Mouse (Mus musculus) gastrocnemius, postnatal 4 days (tissue): ENCODE data around the gene Wwc1. TPM values are rescaled to one million over a fixed set of nuclear protein-coding genes. Genes with fewer than 3 reads are reported as not detected.
"Not testable (repeated sequence)": the region's sequence is repeated elsewhere in the genome, so short reads cannot be mapped to it uniquely, and the experiment has no call there.

ENCODE experiments used
- DNase-seq, 2 experiments: peaks; one replicate each; pipeline ENCODE4 v3.0.0; 2021 to 2022; ENCODE audit warnings: low spot score in 2 of 2, mixed read lengths in 2 of 2
- total RNA-seq, 2 experiments: library from RNA; stranded (reverse); gene quantifications; 2 replicates each; pipeline ENCODE4 v1.2.3; 2021

The Wwc1 gene
- total RNA-seq, 2 experiments from 2014 or later = 1.3 to 2.3 TPM

DNA sequence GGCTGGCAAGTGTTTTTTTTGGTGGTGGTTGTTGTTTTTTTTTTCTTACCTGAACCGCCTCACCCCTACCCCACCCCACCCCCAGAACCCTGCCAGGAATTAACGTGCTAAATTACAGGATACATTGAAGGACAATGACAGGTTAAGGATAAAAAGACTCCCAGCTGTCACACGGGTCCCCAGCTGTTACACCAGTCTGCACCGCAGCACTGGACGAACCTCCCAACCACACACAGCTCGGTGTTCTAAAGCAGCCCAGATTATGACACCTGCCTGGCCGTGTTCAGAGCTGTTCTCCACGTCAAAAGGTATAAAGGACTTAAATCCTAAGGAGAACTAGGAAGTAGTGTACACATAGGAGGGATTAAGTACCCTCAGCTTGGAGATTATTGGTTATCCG lies 88.0 kb downstream of the Wwc1 start:
- no peak for DNase-seq

DNA sequence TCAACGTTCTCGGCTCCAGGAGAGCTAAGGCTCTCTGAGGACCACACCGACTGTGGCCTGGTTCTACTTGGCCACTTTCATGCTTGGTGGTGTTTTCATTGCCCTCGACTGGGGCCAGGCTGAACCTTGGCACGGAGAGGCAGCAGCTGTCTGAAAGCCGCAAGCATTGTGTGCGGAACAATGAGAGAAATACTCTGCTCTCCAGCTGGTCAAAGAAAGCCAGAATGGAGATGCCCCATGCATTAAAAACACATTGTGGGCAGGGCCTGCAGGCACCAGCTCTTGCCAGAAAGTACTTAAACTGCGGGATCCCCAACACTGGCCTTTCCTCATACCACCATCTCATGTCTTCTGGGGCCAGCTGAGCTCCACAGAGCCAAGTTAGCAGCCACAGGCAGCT lies 91.5 kb downstream of the Wwc1 start:
- no peak for DNase-seq

DNA sequence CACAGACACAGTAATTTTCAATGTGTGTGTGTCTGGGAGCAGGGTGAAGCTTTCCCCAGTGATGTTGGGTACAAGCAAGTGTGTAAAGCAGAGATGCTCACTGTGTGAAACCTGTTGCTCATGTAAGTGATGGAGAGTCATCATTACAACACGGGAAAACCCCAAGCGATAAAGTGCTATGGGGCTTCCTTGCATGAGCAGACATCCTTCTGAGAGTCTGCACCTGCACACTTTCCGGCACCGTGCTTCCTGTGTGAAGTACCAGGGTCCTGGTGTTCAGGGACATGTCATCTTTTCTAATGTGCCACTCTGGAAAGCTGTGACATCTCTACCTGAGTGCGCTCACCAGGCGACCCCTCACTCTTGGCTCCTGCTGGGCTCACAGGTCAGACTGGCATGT lies 97.5 kb downstream of the Wwc1 start:
- DNase-seq = no peak

DNA sequence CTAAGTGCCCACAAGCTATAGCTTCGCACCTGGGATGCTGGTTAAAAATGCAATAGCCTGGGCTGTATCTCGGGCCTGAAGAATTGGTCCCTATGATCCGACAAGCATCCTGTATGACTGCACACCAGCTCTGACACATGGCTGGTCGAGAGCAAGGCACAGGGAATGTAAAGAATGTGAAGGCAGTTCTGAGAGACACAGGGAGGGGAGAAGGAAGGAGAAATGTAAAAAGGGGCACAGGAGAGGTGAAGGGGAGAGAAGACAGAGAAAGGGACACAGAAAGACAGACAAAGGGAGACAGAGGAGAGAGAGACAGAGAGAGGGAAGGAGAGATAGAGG lies 101.8 kb downstream of the Wwc1 start:
- DNase-seq = no peak

DNA sequence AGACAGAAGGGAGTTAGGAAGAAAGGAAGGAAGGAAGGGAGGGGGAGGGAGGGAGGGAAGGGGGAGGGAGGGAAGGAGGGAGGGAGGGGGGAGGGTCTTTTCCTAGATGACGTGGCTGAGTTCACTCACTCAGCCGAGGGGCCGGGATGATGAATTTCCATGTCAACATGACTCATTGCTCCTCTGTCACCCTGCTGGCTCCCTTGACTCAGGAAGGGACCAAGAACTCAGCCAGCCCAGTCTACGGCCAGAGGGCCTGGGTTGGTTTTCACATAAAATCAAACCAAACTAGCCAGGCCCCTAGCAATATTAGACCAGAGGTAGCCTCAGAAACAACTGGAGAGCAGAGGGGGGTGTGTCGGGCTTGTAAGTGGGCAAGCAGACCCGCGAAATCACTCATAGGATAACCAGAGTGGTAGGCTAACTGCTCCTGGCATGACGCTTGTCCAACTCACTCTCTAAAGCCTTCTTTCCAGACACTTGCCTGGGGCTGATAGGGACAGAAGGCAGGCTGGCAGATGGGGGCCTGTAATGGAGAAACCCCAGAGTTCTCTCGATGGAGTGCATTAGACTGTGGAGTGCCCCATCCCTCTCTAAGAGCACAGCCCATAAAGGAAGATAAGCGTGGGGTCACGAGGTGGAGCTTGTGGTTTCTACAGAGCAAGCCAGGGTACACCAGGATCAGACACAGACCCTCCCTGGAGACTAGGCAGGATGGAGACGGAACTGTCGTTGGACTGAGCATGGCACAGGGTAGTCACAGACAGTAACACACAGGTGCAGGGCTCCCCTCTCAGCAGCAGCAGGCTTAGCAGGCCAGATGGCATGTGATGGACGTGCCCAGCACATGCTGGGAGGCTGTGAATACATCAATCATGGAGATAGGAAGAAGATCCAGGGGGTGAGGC lies 102.4 kb downstream of the Wwc1 start:
- no peak for DNase-seq

DNA sequence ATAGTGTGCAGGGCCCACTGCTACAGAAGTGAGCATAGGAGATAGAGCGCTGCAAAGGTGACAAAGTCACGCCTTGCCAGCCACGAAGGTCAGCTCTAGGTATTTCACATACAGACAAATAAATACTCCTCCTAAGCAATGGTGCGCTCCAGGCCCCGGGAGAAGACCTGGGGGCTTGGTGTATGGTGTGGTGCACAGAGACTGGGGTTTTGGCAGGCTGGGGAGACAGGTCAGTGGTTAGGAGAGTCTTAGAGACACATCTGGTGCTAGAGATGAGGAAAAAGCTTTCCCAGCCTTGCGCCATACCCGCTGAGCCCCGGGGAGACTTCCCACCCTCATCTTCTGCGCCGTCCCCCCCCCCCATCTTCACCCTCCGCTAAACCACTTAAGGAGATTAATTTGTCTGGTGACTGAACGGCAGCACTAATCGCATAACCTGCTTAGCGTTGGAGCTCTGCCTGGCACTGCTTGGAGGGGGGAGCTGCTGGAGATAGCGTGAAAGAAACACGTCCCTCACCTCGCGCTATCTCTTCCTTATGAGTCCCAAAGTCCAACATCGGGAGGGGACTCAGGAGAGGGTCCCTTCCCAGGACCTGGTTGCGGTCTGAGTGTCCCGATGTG lies 106.6 kb downstream of the Wwc1 start:
- DNase-seq = no peak

DNA sequence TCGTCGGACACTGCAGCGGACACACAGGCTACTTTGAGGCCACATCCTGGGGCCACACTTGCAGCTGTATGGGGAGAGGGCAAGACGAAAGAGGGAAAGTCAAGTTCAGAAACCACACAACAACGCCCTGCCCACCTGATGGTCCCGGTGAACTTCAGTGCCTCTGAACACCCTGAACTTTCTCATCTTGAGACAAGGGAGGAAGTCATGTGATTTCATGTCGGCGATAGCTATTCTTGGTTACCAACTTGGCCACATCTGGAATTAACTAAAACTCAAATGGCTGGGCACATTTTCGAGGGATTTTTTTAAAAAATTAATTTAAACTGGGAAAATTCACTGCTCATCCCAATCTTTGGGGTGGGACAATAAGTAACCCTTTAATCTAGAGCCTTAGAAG lies 109.4 kb downstream of the Wwc1 start:
- DNase-seq = no peak

DNA sequence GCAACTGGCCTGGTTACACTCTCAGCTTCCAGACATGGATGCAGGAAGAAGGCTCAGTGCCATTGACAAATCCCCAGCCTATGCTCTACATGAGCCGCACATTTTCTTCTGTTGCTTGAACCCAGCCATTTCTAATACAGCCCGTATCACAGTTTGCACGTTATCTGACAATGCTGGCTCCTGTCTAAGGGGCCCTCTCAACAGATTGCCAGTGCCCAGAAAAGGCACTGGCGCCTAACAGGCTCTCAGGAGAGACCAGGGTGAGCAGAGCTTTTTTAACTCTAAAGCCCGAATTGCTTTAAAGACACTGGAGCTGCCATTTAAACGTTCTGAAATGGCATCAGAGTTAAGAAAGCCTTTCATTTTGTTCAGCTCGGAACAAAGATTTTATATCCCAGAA lies 114.2 kb downstream of the Wwc1 start:
- no peak for DNase-seq

DNA sequence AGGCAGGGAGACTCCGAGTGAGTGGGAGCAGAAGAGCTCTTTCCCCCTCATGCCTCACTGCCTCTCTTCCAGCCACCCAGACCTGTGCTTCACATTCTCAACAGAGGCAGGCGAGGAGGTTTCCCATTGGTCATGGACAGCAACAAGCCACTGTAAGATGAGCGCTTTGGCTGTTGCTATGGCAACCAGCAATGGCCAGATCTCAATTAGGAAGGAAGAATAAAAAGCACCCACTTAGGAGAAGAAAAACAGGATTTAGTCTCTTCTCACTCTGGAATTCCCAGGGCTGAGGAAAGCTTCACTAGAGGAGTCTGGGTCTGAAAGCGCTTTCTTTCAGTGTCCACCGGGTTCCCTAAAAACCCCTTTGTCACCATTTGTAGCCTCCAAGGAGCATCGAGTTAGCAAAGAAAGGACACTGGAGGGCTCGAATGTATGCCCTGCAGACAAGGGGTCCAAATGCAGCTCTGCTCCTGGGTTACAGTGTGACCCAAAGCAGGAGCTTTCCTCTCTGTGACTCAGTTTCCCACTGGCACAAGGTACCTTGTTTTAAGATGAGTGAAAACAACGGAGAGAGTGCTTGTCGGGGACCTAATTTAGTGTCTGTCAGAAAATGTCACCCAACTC lies 115.2 kb downstream of the Wwc1 start:
- no peak for DNase-seq

DNA sequence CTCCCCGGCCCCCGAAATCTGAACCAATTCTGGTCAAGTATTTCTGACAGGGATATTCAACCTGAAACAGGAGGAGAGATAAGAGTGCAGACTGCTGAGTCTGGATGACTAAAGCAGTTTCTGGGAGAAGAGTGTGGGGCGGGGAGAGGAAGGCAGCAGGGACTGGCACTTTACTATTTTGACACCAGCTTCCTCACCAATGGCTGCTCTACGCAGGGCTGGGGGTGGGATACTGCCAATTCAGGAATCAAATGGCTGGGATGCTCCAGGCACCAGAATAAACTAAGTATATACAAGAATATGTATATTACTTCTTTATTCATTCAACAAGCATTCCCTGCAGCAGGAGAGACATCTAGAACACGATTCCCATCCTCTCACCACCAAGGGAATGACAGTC lies 116.7 kb downstream of the Wwc1 start:
- no peak for DNase-seq

DNA sequence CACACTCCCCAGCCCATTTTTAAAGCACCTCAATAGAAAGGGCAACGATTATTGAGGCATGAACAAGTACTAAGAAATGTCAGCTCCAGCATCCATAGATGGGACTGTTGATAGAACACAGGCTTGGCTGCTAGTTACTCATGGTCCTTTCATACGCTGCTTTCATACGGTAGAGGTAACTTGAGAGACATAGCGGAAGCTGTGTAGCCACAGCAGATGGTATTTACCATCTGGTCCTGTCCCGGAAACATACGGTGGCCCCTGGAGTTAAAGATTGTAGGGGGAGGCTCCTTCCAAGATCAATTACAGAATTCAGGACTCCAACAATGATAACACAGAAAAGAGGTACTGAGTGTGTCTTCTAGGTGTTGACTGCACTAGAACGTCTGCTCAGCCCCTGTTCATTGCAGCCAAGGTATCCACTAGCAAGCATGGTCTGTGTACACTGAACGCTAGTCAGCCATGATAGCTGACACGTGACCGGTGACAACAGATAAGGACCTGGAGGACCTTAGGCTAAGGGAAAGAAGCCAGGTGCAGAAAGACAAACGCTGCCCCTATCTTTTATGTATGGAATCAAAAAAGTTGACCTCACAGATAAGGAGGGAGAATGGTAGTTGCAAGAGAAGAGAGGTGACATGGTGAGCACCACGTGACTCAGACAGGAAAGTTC lies 122.8 kb downstream of the Wwc1 start:
- no peak for DNase-seq

DNA sequence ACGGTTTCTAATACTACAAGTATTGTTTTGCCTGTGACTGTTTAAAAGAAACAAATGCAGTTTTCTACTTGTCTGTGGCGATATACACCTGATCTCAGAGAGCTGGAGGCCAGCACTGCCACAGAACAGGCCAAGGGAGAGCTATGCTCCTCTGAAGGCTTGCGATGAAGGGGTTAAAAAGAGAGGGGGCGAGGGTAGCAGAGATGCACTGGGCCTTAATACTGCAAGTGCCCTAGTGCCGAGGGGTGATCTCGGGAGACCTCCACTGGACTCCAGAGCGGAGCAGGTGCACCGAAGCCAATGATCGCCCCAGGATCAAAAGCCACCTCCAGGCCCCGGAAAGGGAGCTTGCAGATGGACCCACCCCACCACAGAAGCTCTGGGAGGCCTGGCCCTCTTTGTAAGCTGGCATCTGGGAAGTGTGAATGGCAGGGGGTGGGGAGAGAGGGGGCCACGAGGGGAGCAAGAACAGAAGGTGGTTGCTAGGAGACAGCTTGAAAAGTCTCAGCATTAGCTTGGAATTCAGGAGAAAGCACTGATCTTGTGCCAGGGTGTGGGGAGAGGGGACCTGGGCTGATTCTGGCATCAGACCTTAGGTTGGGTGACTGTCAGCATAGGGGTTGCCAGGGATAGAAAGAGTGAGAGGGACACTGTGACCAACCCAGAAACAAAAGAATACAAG lies 123.8 kb downstream of the Wwc1 start:
- DNase-seq = no peak

DNA sequence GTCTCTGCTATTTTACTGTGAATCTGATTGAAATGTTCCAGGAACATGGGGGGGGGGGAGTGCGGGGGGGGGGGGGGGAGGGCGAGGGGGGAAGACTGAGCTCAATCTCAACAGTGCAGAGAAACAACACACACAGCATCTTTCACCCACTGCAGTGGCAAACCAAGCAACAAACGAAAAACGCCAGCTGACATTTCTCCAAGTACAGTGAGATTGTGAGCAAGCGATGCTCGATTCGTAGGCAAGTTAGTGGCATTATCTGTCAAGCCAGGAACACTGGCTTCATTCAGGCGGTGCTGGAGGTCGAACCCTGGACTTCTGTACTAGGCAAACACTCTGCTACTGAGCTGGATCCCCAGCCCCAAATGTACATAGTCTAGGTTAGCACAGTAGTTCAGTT lies 124.8 kb downstream of the Wwc1 start:
- no peak for DNase-seq

DNA sequence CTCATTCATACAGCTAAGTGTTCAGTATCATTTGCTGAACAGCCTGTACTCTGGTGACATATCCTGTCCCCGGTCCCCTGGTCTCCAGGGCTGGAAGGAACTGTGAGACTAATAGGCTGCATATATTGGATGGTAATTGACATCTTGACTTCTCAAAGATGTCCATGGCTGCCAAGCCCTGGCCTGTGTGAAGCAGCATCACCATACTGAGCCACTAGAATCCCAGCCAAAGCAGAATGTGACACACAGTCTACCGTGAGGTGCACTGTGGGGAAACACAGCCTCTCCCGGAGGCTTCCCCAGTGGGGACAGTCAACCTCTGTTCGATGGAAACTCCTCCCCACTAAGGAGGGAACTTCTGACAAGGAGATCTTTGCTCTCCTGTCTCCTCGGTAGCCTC lies 125.4 kb downstream of the Wwc1 start:
- no peak for DNase-seq

DNA sequence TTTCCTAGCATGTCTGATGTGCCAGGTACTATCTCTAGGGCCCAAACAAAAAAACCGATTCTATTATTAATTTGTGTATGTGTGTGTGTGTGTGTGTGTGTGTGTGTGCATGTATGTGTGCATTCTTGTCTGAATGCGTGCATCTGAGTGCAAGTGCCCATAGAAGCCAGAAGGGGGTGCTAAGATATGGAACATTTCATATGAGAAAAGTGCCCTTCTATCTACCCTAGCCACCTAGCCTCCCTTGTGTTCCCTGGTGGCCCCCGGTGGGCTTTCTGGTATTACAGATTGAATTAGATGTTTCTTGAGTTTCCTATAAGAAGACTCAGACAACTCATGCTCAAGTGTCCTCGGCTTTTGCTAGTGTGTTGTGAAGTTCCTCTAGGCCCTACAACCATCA lies 126.7 kb downstream of the Wwc1 start:
- DNase-seq = no peak

DNA sequence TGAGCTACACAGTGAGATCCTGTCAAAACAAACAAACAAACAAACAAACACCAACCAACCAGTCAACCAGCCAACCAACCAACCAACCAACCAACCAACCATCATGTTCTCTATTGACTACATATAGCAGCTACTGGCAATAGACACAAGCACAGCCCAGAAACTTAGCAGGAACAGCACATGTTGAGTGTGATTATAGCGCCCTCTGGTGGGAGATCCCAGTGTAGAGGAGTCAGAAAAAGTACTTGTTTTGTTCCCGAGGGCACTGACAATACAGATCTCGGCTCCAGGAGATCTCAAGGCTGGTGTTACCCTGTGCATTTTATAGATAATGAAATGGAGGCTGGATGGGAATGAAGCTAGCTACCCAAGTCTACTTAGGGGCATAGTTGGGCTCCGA lies 127.6 kb downstream of the Wwc1 start:
- no peak for DNase-seq

DNA sequence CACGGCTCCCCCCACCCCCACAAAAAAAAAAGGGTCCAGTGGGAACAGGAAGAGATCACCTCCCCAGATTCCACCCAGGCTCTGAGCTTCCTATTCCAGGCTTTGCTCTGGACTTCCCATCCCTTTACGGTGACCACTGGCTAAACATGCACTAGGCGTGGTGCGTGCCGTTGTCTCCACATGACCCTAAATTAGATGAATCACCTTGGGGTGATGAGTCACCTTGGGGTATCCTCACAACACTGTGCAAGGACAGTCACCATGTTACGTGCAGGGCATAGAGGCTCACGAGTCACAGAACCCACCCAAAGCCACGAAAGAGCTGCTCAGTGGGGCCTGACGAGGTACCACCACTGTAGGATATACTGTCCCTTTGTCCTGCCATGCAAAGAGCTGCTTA lies 136.0 kb downstream of the Wwc1 start:
- no peak for DNase-seq

DNA sequence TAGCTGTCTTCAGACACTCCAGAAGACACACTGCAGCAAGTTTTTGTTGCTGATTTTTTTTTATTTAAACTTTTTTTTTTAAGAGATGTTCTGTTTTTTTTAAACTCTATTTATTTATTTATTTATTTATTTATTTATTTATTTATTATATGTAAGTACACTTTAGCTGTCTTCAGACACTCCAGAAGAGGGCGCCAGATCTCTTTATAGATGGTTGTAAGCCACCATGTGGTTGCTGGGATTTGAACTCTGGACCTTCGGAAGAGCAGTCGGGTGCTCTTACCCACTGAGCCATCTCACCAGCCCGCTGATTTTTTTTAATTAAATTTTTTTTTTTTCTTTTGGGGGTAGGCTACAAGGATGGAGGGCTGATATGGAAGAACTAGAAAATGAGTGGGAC lies 137.8 kb downstream of the Wwc1 start:
- not testable (repeated sequence) for DNase-seq

DNA sequence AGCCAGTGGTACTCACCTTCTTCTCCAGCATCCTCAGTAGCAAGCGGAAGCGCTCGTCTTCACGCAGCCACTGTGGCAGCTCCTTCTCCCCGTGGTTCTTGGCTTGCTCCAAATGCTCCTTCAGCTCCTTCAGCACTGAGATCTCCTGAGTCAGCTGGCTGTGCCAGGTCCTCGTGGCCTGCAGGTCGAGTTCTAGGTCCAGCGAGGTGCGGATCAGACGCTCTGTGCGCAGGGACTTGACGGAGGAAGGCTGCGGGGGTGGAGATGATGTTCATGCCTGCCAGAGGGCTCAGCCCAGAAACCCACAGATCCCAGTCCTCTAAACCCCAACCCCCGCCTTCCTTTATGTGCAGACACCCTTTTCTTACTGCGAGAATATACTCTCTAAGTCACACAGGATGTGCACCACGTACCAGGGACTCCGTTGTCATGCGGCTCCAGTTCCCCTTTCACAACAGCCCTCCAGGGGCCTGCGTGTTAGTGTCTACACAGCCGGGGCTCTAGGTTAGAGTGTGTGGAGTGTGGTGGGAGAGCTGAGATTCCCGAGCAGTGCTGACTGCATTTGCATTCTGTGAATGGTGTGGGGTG lies 138.5 kb downstream of the Wwc1 start:
- DNase-seq = no peak

DNA sequence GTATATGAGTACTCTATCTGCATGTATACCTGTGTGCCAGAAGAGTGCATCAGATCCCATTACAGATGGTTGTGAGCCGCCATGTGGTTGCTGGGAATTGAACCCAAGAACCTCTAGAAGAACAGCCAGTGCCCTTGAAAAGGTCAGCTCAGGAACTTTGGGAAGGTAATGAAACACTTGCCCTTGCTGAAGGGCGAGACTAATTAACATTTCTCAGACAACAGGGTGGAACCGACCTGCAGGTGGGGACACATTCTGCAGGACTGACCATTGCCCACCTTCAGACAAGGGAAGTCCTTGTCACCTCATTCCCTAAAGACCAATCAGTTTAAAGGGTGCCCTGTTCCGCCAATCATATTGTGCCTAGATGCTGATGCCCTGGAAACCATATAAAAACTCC lies 139.5 kb downstream of the Wwc1 start:
- not testable (repeated sequence) for DNase-seq

DNA sequence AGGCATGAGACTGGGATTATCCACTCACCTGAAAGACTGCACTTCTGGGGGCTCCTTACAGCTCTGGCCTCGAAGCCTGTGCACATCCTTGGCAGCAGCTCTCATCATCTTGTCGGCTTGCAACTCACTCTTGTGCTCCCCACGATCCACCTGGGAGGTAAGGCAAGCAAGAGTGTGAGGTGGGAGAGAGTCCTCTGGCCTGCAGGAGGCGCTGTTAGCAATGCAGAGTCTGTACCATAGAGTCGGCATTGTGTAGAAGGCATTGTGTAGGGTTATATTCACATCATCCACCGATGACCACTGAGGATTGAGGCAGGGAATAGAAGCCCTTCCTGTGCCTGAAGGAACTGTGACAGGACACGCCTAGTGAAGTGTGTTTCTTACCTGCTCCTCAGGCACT lies 140.0 kb downstream of the Wwc1 start:
- no peak for DNase-seq
